Mouse (Mus musculus) kidney, adult 2 months (tissue): ENCODE measurements at regions not wholly inside any gene's neighbourhood (a gene's known extent, or its start where the extent isn't known, plus 50 kb on each side); places are given as distances from the start of the nearest gene placed in this dataset.

ENCODE experiments used
- DNase-seq: peaks from one replicate; pipeline ENCODE4 v3.0.0; 2021
- H3K27ac ChIP-seq: fragments of 200-500 bp; 2 replicates; pipeline ENCODE4 v1.5.1; 2012; ENCODE audit warnings: low read depth, low read length, control low read depth, inconsistent platforms; ENCODE audit not compliant: insufficient read depth
- H3K27me3 ChIP-seq: fragments of 200-500 bp; replicated peaks from 2 replicates; pipeline ENCODE4 v1.6.1; 2012; ENCODE audit warnings: mild to moderate bottlenecking, moderate library complexity, low read length, inconsistent platforms; ENCODE audit not compliant: control insufficient read depth, insufficient read depth
- H3K36me3 ChIP-seq: fragments of 200-500 bp; 2 replicates; pipeline ENCODE4 v1.6.1; 2012; ENCODE audit warnings: mild to moderate bottlenecking, moderate library complexity, low read length, inconsistent platforms; ENCODE audit not compliant: control insufficient read depth, insufficient read depth
- H3K4me1 ChIP-seq: fragments of 200-500 bp; 2 replicates; pipeline ENCODE4 v1.6.1; 2011; ENCODE audit warnings: low read length; ENCODE audit not compliant: control insufficient read depth, insufficient read depth
- H3K4me3 ChIP-seq: fragments of 200-500 bp; 2 replicates; pipeline ENCODE4 v1.5.1; 2011; ENCODE audit warnings: mild to moderate bottlenecking, low read depth, low read length, control low read depth; ENCODE audit not compliant: insufficient read depth
- CTCF ChIP-seq: fragments of 200-500 bp; conservative IDR thresholded peaks from 2 replicates; pipeline ENCODE4 v1.5.1; 2011; ENCODE audit warnings: low read depth, mild to moderate bottlenecking, control low read depth, low read length, moderate library complexity, mixed read lengths; ENCODE audit not compliant: insufficient read depth, insufficient read length
- POLR2A ChIP-seq: fragments of 200-500 bp; IDR thresholded peaks from one replicate; pipeline ENCODE4 v1.6.1; 2011; ENCODE audit warnings: low read depth, low read length, control low read depth
- WGBS: fragments of 180-500 bp; shearing (Covaris S2); methylation state at CpG from one replicate; pipeline ENCODE4 v1.1.7; 2018; 5-methylcytosine and 5-hydroxymethylcytosine counted together

DNA sequence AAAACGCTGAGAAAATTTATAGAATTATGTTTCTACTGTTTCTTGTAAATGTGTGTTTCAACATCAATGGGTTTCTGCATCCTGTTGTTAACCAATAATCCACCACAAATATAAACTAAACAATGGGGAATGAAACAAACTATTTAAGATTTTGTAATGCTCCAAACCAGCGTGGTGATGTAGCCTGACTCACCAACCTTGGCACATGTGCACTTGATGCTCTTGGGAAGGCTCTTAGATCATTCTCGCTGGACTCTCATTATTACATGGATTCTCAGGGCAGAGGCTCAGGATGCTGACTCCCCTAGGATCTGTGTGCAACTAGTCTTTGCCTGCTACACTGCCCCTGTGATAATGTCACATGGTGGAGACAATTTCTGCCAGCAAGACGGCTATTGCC, 158.7 kb upstream of the Krr1 start:
- H3K4me3 ChIP-seq, result no peak overlapping the region
- WGBS, result 87% methylated on average over 4 of the region's 4 CpGs
- no peaks in the 10 kb centered on the region for H3K27me3 ChIP-seq
- DNase-seq, result no peak
- TF ChIP-seq CTCF (no peak), POLR2A (no peak)
- no peaks in the 10 kb centered on the region for H3K36me3 ChIP-seq
- H3K27ac ChIP-seq, result no peak overlapping the region
- no peaks in the 10 kb centered on the region for H3K4me1 ChIP-seq

GRCm38 (mm10) chr10:111814648-111815047, 157.8 kb upstream of the Krr1 start:
- TF ChIP-seq CTCF, result no peak
- TF ChIP-seq POLR2A, result no peak
- Histone ChIP-seq H3K27me3 (no peaks in the 10 kb centered on the region), H3K27ac (no peak overlapping the region), H3K36me3 (no peaks in the 10 kb centered on the region), H3K4me1 (no peaks in the 10 kb centered on the region), H3K4me3 (no peak overlapping the region)
- no peak for DNase-seq
- WGBS, result 61% methylated on average over 5 of the region's 5 CpGs

DNA sequence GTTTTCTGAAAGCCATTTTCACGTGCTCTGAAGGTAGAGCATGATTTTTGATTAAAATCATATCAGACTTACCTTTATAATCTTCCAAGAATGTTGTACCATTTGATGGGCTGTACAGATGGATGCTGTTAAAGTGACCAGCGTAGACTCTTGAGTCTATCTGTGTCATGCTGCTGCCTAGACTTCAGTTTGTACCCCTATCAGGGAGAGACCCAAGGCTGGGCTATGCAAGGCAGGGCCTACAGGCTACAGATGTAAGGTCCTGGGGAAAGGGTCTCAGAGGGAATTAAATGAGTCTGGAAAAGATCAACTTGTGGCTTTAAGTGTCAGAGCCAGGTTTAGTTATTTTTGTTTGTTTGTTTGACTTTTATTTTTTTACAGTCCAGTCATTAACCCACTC, 157.3 kb upstream of the Krr1 start:
- Histone ChIP-seq H3K27ac (no peak overlapping the region), H3K36me3 (no peaks in the 10 kb centered on the region), H3K4me3 (no peak overlapping the region), H3K27me3 (no peaks in the 10 kb centered on the region), H3K4me1 (no peaks in the 10 kb centered on the region)
- TF ChIP-seq POLR2A, result no peak
- no peak for TF ChIP-seq CTCF
- no peak for DNase-seq
- 93% methylated on average over 2 of the region's 2 CpGs for WGBS

DNA sequence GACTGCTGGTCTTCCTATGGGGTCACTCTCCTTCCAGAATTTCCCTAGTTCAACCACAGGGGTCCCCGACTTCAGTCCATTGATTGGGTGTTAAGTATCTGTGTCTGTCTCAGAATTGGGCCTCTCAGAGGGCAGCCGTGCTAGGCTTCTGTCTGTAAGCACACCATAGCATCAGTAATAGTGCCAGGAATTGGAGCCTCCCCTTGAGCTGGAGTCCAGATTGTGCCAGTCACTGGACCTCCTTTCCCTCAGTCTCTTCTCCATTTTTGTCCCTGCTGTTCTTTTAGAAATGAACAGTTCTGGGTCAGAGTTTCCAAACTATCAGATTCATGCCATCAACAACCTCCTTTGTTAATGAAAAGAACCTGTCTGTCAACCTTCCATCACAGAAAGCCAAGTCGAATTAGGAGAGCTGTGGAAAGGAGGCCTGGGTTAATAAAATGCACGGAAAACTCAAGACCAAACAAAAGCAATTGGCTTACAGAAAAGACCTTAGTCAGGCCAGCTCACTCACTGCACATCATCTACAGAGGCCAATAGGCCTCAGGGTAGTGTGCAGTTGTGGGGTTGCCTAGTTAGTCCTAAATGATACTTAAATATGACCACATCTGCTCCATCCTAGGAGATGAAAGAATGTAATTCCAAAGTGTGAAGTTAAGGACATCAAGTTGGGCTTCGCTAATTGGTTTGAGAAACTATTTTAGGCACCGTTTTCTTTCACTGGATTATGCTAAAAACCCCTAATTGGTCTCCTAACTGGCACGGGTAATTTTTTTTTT, 156.5 kb upstream of the Krr1 start:
- no peak overlapping the region for H3K4me3 ChIP-seq
- no peaks in the 10 kb centered on the region for H3K36me3 ChIP-seq
- H3K27ac ChIP-seq, result no peak overlapping the region
- TF ChIP-seq CTCF, result no peak
- no peak for TF ChIP-seq POLR2A
- no peaks in the 10 kb centered on the region for H3K4me1 ChIP-seq
- H3K27me3 ChIP-seq, result no peaks in the 10 kb centered on the region
- WGBS, result 85% methylated on average over 7 of the region's 7 CpGs
- DNase-seq, result no peak

GRCm38 (mm10) chr10:111819755-111820451, 152.6 kb upstream of the Krr1 start:
- no peak for DNase-seq
- no peak overlapping the region for H3K27ac ChIP-seq
- WGBS, result 90% methylated on average over 8 of the region's 8 CpGs

DNA sequence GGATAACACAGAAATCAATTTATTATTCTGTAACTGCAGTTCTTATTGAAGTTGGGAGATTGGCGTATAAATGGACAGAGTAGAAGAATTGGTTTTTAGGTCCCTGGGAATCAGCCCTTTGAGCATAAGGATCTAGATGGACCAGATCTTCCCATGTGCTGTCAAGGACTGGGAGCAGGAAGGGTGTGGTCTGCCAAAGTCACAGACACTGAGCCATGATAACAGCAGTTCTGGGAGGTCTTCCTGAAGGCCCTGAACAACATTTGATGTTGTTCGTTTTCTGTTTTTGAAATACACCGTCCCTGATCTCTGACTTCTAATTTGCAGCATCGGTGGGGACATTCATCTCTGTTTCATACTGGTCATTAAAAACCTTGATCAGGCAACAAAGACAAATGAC, 147.6 kb upstream of the Krr1 start:
- no peaks in the 10 kb centered on the region for H3K36me3 ChIP-seq
- H3K27me3 ChIP-seq, result no peaks in the 10 kb centered on the region
- no peak overlapping the region for H3K27ac ChIP-seq
- 66% methylated on average over 4 of the region's 4 CpGs for WGBS
- TF ChIP-seq CTCF (no peak), POLR2A (no peak)
- DNase-seq, result no peak
- no peak overlapping the region for H3K4me3 ChIP-seq
- H3K4me1 ChIP-seq, result no peaks in the 10 kb centered on the region

More at GRCm38 (mm10) chr10:111819755-111820451, 152.6 kb upstream of the Krr1 start:
- no peaks in the 10 kb centered on the region for H3K27me3 ChIP-seq
- no peaks in the 10 kb centered on the region for H3K36me3 ChIP-seq
- no peak overlapping the region for H3K4me3 ChIP-seq
- no peaks in the 10 kb centered on the region for H3K4me1 ChIP-seq
- TF ChIP-seq POLR2A (no peak), CTCF (no peak)

DNA sequence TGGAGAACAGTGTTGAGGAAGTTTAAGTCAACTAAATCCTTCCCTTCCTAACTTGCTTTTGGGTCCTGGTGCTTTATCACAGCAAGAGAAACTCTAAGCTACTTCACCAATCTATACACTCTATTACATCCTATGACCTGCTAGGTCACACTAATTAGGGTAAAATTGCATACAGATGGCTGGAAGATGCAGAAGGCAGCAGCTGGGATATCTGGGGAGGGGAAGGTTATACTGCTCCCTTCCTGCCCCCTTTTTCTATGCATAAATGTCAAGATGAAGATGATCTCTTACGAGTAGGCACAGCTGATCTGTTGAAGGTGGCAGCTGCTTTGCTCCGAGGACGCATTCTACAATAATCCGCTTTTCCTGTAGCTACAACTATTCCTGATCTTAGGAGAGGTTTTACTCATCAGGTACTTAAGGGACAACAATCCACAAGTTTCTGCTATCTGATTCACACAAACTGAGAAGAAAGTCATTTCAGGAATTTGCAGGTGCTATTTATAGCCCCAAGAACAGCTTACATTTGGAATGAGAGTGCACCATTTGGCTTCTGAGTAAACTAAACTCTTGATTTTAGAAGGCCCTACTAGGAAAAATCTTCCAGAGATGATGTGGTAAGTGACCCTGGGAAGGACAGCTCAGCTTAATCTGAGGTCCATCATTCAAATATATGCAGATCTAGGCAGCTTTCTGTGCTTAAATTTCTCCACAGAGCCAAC, 146.3 kb upstream of the Krr1 start:
- H3K36me3 ChIP-seq, result no peaks in the 10 kb centered on the region
- DNase-seq, result no peak
- H3K4me3 ChIP-seq, result no peak overlapping the region
- H3K27ac ChIP-seq, result no peak overlapping the region
- no peak for TF ChIP-seq CTCF
- TF ChIP-seq POLR2A, result no peak
- no peaks in the 10 kb centered on the region for H3K27me3 ChIP-seq
- no peaks in the 10 kb centered on the region for H3K4me1 ChIP-seq
- 92% methylated on average over 4 of the region's 4 CpGs for WGBS
